Mouse (Mus musculus) monocyte, adult 5-6 weeks (primary cell): ENCODE results near the gene Cwc22. TPM values are rescaled to one million over a fixed set of nuclear protein-coding genes. Genes with fewer than 3 reads are reported as not detected.
"Not testable (repeated sequence)": the region's sequence is repeated elsewhere in the genome, so short reads cannot be mapped to it uniquely, and the experiment has no call there.

Source experiments
- ATAC-seq: fragments of 153-309, 156-312 bp; replicated peaks from 2 replicates; pipeline ENCODE4 v1.8.0; 2017; ENCODE audit warnings: mild to moderate bottlenecking; ENCODE audit not compliant: low TSS enrichment, insufficient number of reproducible peaks, severe bottlenecking, poor library complexity, low FRiP score
- total RNA-seq: library from RNA; stranded (forward); fragments of 200-1000, 200-491, 200-594 nt; gene quantifications from 3 replicates; pipeline ENCODE4 v1.2.3, GENCODE M21; 2017

Gene Cwc22
- total RNA-seq, 1 experiment from 2014 or later = 89.6 TPM

DNA sequence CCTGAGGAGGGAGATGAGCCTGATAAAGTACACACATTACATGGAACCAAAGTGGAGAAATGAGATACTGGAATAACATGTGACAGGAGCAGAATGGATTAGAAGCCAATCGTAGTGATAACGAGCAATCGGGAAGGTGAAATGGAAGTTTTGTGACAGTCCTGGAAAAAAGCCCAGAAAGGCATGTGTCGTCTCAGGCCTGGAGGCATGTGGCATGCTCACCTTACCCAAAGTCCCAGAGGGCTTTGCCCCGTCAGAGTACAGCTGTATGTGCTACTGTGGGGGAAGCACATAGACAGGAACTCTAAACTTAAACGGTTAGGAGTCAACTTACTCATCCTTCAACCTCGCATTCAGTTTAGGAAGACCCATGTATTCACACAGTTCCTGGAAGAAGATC is 41.2 kb downstream of the Cwc22 start:
- no peak for ATAC-seq

DNA sequence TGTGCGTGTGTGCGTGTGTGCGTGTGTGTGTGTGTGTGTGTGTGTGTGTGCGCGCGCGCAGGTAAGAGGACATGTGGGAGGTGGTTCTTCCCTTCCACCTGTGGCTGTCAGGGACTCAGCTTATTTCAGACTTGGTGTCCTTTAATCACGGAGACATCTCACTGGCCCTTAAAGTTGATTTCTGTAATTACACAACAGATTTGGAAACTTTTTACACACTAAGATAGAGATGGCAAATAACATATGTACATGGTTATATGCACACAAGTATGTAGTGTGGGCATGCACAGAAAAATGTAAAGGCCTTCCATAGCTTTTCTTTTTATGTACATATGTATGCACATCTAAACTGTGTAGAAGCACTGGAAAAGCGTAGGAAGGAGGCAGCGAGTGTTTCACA is 41.7 kb downstream of the Cwc22 start:
- ATAC-seq = no peak

DNA sequence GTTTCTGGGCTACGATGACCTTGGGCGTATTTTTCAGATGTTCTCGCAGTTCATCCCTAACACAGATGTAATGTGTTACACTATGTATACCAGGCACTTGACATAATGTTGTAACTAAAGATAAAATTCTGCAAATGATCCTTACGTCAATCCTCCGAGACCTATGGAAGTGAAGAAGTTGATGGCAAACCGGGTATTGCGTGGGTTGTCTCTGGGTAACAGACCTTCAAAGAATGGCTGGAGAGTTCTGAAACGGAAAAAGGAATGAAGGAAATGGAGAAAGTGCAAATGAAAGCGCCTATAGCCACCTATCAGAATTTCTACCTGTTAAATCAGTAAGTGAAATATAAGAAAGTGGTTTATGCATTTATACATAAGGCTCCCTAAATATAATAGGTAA is 42.2 kb downstream of the Cwc22 start:
- ATAC-seq = no peak

DNA sequence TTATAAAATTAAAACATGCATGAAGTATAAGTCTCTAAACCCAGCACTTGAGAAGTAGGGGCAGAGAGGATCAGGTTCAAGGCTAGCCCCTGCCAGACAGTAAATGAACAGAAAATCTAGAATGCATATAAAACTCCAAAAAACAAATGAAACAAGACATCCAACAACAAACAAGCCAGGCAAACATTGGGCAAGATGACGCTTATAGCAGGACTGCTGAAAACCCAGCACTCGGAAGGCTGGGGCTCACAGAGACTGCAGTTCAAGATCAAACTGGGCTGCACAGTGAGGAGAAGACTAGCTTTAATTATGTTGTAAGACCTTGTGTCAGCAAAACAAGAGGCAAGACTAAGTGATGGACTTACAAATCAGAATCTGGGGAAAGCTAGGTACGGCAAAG is 43.1 kb downstream of the Cwc22 start:
- no peak for ATAC-seq

DNA sequence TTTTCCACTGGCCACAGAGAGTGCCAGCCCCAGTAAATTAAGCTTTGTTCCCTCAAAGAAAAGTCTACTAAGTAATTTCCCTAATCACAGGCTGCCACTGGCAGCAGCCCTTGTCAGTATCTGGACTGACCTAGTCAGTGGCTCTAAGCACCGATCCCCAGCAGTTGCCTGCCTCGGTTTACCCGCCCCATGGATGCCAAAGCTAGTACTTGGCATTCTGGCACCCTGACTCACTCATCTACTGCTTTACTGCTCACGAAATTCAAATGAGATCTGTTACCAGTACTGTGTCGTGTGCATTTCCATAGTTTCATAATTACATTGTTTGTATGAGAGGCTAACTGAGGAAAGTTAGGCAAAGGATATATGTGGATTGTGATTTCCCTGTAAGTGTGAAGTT is 44.9 kb downstream of the Cwc22 start:
- ATAC-seq = no peak

DNA sequence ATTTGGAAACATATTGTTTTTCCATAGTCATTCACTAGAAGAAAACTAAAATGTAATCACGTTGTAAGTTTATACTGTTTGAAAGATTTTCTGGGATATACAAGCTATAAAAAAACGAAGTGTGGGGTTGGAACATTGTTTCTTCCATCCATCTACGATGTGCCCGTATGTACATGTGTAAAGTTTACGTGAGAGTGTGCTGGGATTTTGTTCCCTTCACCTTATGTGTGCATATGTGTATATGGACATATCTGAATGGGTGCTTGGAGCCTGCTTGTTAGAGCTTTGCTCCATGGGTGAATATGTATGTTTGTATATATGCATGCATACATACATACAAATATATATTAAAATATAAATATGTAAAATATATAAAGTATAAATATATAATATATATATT is 45.4 kb downstream of the Cwc22 start:
- no peak for ATAC-seq

DNA sequence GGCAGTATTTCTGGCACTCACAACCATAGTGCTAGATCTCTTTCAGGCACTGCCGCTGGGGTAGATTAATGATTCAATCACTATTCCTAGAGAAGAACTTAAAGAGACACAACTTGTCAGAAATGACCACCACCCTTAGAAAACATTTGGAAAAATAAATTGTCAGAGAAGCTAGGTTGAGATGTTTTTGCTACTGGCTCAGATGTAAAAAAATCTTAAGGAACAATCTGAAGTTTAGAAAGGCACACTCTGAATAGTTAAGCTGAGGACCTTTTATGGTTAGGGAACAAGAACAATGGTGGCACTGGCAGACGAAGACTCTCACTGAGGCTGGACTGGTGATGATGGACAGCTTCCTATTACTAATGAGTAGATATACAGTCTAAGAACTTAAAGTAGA is 46.1 kb downstream of the Cwc22 start:
- no peak for ATAC-seq

DNA sequence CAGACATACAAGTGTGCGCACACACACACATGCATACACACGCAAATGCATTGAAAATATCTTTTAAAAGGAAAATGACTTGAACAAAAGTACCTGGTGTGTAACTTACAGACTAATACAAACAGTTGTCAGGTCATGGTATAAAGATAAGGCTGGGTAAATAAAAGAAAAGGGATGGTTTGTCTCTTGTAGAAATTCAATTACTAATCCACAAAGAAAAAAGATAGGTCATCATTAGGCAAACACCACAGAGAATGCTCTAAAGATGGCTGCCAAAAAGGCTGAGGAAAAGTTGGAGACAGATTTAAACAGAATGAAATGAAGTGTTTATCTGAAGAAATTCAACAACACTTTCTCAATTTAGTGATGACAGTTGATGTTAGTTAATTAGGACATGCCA is 47.7 kb downstream of the Cwc22 start:
- ATAC-seq = no peak

DNA sequence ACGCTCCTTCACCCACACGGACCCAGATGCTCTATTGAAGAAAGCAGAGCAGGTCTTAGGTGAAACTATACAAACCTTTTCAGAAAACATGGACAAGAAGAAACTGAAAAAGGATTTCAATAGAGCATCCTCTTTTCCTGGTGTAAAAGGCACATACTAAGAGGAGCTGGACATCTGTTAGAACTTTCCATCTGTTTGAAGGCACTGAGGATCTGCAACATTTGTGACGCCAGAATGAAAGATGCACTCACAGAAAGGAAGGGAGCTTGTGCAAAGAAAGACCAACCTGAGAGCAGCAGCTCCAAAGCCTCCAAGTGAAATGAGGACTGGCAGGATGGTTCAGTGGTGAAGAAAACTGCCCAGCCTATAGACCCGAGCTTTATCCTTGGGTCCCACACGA is 48.2 kb downstream of the Cwc22 start:
- ATAC-seq = no peak

DNA sequence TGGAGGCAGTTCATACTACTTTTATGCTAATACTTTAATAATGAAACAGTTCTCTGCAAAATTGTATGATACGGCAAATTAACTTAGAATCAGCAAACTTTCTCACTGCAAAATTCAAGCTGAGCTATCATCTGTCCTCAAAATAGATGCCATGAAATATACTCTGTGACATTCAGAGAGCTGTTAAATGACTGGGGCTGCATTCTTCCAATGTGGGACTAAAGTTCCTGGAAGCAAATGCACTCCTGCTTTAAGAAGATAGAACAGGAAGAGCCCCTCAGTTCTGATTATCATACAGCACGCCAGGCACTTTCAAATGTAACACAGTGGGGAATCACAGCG is 48.6 kb downstream of the Cwc22 start:
- ATAC-seq = no peak

DNA sequence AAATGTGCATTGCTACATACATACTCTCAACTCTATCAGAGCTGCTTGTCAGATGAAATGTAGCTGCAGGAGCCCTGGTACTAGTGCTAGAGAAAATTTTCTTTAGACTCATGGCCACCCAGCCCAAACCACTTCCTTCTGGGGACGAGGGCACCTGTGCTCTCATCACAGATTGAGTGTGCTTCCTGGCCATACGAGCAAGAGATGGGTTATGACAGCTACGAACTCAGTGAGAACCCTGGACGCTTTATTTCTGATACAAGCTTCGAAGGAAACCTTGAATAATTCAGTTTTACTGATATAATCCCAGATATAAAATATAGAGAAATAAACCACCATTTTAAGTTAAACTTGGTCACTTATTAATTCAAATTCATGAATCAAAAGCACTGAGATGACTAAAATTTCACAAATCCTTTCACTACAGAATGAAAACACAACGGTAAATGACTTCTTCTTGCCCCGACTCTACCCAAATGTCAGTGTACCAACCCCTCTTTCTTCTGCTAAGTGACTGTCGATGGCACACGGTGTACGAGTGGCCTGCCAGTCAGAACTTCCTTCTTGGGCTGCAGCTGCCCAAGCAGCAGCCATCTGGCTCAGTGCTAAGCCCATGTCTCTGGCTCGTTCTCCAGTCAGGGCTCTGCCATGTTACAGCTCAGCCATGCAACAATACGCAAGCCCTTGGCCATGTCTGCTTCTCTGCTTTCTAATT is 49.2 kb downstream of the Cwc22 start:
- no peak for ATAC-seq

DNA sequence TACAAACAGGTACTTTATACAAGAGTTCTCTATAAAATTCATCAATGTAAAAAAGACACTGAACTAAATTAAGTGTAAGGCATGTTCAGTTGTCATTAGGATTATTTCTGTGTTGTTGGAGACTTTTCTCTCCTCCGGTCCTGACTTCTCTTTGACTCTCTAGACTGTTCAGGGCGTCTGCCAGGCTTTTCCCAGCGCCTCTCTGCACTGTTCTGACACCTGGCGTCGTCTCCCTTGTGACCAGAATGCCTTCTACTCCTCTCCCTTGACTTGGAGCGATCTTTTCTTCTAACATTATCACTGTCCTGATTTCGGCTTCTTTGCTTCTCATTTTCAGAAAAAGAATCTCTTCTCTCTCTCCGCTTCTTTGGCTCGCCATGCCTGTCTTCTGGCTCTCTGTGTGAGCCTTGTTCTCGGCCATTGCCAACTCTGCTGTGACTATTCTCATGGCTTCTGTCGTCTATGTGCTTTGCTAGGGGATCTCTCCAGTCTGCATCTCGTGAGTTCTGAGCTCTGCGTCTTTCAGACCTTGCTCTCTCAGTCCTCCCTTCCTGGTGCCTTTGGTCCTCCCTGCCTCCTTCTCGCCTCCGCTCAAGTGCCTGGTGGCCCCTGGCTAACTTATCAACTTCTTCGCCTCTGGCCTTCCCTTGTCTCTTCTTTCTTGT is 50.1 kb downstream of the Cwc22 start:
- ATAC-seq = not testable (repeated sequence)

DNA sequence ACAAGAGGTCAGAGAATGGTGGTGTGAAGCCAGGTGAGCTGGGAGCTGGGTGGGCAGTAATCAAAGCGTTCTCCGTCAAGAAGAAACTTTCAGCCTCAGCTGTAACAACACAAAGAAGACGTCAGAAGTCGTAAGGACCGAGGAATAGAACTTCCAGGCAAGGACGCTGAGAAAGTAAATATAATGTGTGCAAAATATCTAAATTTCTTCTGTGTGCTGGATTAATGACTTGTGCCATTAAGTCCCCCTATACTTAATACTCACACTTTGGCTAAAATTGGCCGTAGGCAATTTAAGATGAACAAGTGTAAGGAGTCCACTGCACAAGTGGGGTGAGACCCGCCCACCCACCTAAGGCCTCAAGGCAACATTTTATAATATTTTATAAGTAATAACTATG is 51.3 kb downstream of the Cwc22 start:
- ATAC-seq = no peak

DNA sequence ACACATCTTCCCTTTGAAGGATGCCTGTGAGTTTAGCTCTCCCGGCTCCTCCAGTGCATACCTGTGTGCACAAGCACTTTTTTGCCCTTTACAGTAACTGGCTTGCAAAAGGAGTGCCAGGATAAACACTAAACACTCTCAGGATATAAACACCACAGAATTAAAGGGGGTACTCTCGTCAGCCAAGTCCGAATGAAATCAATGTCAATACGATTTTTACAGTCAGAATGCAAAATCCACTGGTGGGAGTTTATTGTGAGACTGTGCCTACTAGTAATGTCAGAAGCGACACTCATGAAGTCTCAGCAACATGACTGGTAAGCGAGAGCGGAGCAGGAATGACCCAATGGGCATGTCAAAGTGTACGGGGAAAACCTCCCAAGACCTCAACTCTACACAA is 52.7 kb downstream of the Cwc22 start:
- no peak for ATAC-seq

DNA sequence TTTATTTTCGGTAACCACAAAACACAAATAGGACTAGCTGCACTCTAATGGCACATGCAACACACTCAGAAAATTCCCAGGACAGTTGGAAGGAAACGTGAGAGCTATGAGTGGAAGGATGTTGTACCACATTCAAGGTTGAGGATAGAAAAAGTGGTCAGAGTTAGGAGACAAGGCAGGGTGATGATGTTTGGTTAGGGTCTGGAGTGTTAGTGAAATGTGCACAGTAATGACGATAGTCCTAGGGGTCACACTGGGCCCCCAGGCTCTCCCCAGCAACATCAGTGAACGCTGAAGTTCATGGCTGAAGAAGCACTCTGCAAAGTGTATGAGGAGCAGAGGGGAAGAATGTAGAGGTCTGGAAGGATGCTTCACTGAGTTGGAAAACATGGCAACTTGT is 53.6 kb downstream of the Cwc22 start:
- ATAC-seq = no peak

DNA sequence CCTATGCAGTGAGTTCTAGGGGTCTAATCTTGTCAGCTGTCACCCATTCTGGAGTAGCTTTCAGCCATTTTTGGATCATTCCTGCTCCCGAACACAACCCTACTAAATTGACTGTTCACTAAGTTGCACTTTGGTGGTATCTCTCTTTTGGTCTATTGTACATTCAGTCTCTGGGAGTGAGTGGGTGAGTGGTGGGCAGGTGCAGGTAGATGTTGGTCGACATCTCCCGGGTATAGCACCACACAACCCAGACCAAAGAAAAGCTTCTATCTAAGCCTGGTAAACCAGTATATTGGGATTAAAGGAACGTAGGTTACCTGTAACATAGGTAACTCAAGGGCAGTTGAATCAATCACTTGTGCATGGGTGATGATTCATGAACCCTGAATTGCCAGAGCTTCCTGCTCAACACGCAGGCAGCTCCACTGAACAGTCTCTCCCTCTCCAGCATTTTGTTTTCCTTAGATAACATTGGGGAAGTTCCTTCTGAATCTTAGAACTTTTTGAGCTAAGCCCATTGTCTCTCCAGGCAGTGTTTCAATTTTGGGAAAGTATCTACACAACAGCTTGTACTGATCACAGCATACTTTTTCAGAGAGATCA is 55.2 kb downstream of the Cwc22 start:
- ATAC-seq = no peak

DNA sequence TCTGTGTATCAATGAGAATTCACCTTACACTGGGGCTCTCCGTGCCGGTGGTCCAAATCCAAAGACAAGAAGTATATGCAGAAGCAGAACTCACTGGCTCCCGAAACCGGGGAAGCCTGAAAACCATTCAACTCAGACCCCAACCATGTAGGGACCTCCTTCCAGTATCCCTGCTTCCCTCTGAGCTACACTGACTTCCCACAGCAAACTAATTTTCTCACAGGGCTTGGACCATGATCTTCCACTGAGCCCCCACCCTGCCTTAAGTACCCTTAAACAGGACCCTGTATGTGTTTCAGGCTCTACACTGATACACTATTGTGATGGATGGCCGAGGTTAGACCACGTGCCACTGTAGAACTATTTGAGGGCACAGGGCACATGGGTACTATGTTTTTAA is 56.2 kb downstream of the Cwc22 start:
- no peak for ATAC-seq

DNA sequence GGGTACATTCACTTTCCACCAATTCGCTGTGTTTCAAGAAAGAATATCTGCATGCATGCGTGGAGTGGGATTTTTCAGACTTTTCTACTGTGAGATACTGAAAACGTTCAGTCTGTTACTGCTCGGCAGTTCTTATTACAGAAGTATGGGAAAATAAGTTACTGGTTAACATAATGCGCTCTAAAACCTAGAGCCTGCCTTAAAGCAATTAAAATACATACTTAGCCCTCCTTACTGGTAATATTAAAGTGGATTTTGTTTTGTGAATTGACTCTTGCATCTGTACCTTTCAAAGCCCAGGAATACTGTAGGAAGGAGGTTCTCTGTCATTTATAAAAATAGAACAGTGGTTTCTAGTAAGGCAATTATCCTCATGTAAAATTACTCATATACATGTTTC is 56.8 kb downstream of the Cwc22 start:
- ATAC-seq = no peak

DNA sequence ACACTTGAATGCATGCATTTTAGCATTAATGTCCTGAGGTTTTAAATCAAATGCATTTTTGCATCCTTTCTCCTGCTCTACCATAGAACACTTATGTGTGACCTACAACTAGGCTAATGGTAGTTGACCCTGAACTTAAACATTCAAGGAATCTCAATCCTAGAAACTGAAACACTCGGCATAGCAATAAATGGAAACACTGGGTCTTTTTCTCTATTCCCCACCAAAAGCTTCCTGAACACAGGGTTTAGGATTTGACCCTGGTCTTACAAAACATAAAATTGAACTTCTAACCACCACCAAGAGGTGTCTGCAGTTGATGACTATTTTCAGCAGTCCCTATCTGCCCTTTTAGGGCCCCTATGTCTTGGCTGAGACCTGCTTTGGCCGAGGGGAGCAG is 57.3 kb downstream of the Cwc22 start:
- no peak for ATAC-seq

DNA sequence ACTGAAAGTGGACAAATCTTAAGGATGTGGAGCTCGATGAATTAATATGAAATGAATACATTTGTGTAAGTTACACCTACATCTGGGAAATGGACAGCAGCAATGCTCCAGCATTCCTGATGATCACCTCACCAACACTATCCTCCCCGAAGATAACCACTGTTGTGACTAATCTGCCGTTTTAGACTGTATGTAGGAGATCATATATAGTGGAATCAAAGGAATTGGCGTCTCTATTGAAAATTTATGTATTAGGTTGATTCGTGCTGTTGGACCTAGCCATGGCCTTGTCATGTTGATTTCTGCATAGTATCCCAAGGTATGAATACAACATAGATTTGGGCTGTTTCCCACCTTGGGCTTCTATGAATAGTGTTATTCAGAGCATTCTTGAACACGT is 58.1 kb downstream of the Cwc22 start:
- no peak for ATAC-seq
